Mouse (Mus musculus): ENCODE data around the gene Ikzf2.

Gene Ikzf2

GRCm38 (mm10) chr1:69508275-69508674 is 178.8 kb downstream of the Ikzf2 start:
- DNase-seq (ENCODE audit: low spot score): no peak

GRCm38 (mm10) chr1:69507513-69507912 is 179.5 kb downstream of the Ikzf2 start:
- no peak for DNase-seq (ENCODE audit: low spot score)

- no peak for DNase-seq (ENCODE audit: low spot score)
These were observed 180.4 kb downstream of the Ikzf2 start for GRCm38 (mm10) chr1:69506615-69507159.

GRCm38 (mm10) chr1:69506011-69506410 is 181.0 kb downstream of the Ikzf2 start:
- no peak for DNase-seq (ENCODE audit: low spot score)

- no peak for DNase-seq (ENCODE audit: low spot score)
These were observed 186.7 kb downstream of the Ikzf2 start for GRCm38 (mm10) chr1:69500388-69500787.

GRCm38 (mm10) chr1:69499652-69500051 is 187.4 kb downstream of the Ikzf2 start:
- DNase-seq (ENCODE audit: low spot score): no peak

GRCm38 (mm10) chr1:69498862-69499306 is 188.2 kb downstream of the Ikzf2 start:
- no peak for DNase-seq (ENCODE audit: low spot score)

GRCm38 (mm10) chr1:69496055-69496454 is 191.0 kb downstream of the Ikzf2 start:
- DNase-seq (ENCODE audit: low spot score): no peak

- no peak for DNase-seq (ENCODE audit: low spot score)
These were observed 193.6 kb downstream of the Ikzf2 start for GRCm38 (mm10) chr1:69493309-69494047.

- DNase-seq (ENCODE audit: low spot score): no peak
These were observed 195.0 kb downstream of the Ikzf2 start for GRCm38 (mm10) chr1:69492013-69492412.

GRCm38 (mm10) chr1:69489026-69489425 is 198.0 kb downstream of the Ikzf2 start:
- DNase-seq (ENCODE audit: low spot score): no peak

GRCm38 (mm10) chr1:69488625-69489024 is 198.4 kb downstream of the Ikzf2 start:
- DNase-seq (ENCODE audit: low spot score): no peak

All from T-cell, adult 2 months (primary cell).